Mouse (Mus musculus): ENCODE results near the gene Ccr1. TPM values are rescaled to one million over a fixed set of nuclear protein-coding genes. Genes with fewer than 3 reads are reported as not detected.

Ccr1 gene
- polyA plus RNA-seq, 1 experiment = 6.0 TPM

GRCm38 (mm10) chr9:123928759-123929246, 39.7 kb downstream of the Ccr1 start:
- Histone ChIP-seq H3K4me3 (ENCODE audit: insufficient read depth, low read length) (peak overlapping the region; percentile 36), H3K27ac (ENCODE audit: insufficient read depth, low read depth, low read length) (peak overlapping the region; percentile 99), H3K4me1 (ENCODE audit: control insufficient read depth, insufficient read depth, low read length) (peaks cover 57% of the 10 kb centered on the region)
- TF ChIP-seq POLR2A (IDR thresholded peaks at IDR 0.05; ENCODE audit: borderline replicate concordance, low read depth, low read length) (no peak), CTCF (IDR thresholded peaks at IDR 0.05; ENCODE audit: low read depth, low read length) (no peak)

- no peak for TF ChIP-seq POLR2A (IDR thresholded peaks at IDR 0.05; ENCODE audit: borderline replicate concordance, low read depth, low read length)
- TF ChIP-seq CTCF (IDR thresholded peaks at IDR 0.05; ENCODE audit: low read depth, low read length) = no peak
- peaks cover 53% of the 10 kb centered on the region for H3K4me1 ChIP-seq (ENCODE audit: control insufficient read depth, insufficient read depth, low read length)
- H3K27ac ChIP-seq (ENCODE audit: insufficient read depth, low read depth, low read length) = peak overlapping the region; percentile 99
- peak overlapping the region; percentile 36 for H3K4me3 ChIP-seq (ENCODE audit: insufficient read depth, low read length)
Measured at GRCm38 (mm10) chr9:123928118-123928758, 40.3 kb downstream of the Ccr1 start.

GRCm38 (mm10) chr9:123927281-123927960, 41.1 kb downstream of the Ccr1 start:
- TF ChIP-seq POLR2A (IDR thresholded peaks at IDR 0.05; ENCODE audit: borderline replicate concordance, low read depth, low read length) (no peak), CTCF (IDR thresholded peaks at IDR 0.05; ENCODE audit: low read depth, low read length) (no peak)
- H3K4me3 ChIP-seq (ENCODE audit: insufficient read depth, low read length) = peak overlapping the region; percentile 4; the same call in 1 of the 2 replicates
- peaks cover 45% of the 10 kb centered on the region for H3K4me1 ChIP-seq (ENCODE audit: control insufficient read depth, insufficient read depth, low read length)
- H3K27ac ChIP-seq (ENCODE audit: insufficient read depth, low read depth, low read length) = peak overlapping the region; percentile 99

- Histone ChIP-seq H3K4me3 (ENCODE audit: insufficient read depth, low read length) (peak overlapping the region; percentile 72), H3K27ac (ENCODE audit: insufficient read depth, low read depth, low read length) (peak overlapping the region; percentile 99), H3K4me1 (ENCODE audit: control insufficient read depth, insufficient read depth, low read length) (peaks cover 41% of the 10 kb centered on the region)
Measured at GRCm38 (mm10) chr9:123926041-123926440, 42.5 kb downstream of the Ccr1 start.

- H3K27ac ChIP-seq (ENCODE audit: insufficient read depth, low read depth, low read length) = peak overlapping the region; percentile 96
- peaks cover 34% of the 10 kb centered on the region for H3K4me1 ChIP-seq (ENCODE audit: control insufficient read depth, insufficient read depth, low read length)
- TF ChIP-seq POLR2A (IDR thresholded peaks at IDR 0.05; ENCODE audit: borderline replicate concordance, low read depth, low read length) (no peak), CTCF (IDR thresholded peaks at IDR 0.05; ENCODE audit: low read depth, low read length) (peak; percentile 32; the same call in 1 of the 2 replicates)
- peak overlapping the region; percentile 96 for H3K4me3 ChIP-seq (ENCODE audit: insufficient read depth, low read length)
Measured at GRCm38 (mm10) chr9:123925101-123925946, 43.2 kb downstream of the Ccr1 start.

GRCm38 (mm10) chr9:123924589-123925066, 43.9 kb downstream of the Ccr1 start:
- peaks cover 27% of the 10 kb centered on the region for H3K4me1 ChIP-seq (ENCODE audit: control insufficient read depth, insufficient read depth, low read length)

GRCm38 (mm10) chr9:123924035-123924434, 44.5 kb downstream of the Ccr1 start:
- H3K4me1 ChIP-seq (ENCODE audit: control insufficient read depth, insufficient read depth, low read length) = peaks cover 23% of the 10 kb centered on the region

More at GRCm38 (mm10) chr9:123924589-123925066, 43.9 kb downstream of the Ccr1 start:
- TF ChIP-seq POLR2A (IDR thresholded peaks at IDR 0.05; ENCODE audit: borderline replicate concordance, low read depth, low read length) (no peak), CTCF (IDR thresholded peaks at IDR 0.05; ENCODE audit: low read depth, low read length) (no peak)
- H3K4me3 ChIP-seq (ENCODE audit: insufficient read depth, low read length) = peak overlapping the region; percentile 96
- H3K27ac ChIP-seq (ENCODE audit: insufficient read depth, low read depth, low read length) = peak overlapping the region; percentile 96

GRCm38 (mm10) chr9:123923146-123923991, 45.1 kb downstream of the Ccr1 start:
- peak overlapping the region; percentile 96 for H3K4me3 ChIP-seq (ENCODE audit: insufficient read depth, low read length)
- TF ChIP-seq CTCF (IDR thresholded peaks at IDR 0.05; ENCODE audit: low read depth, low read length) = no peak
- no peak for TF ChIP-seq POLR2A (IDR thresholded peaks at IDR 0.05; ENCODE audit: borderline replicate concordance, low read depth, low read length)
- H3K27ac ChIP-seq (ENCODE audit: insufficient read depth, low read depth, low read length) = peak overlapping the region; percentile 96
- peaks cover 18% of the 10 kb centered on the region for H3K4me1 ChIP-seq (ENCODE audit: control insufficient read depth, insufficient read depth, low read length)

More at GRCm38 (mm10) chr9:123924035-123924434, 44.5 kb downstream of the Ccr1 start:
- Histone ChIP-seq H3K27ac (ENCODE audit: insufficient read depth, low read depth, low read length) (peak overlapping the region; percentile 96), H3K4me3 (ENCODE audit: insufficient read depth, low read length) (peak overlapping the region; percentile 96)
- TF ChIP-seq CTCF (IDR thresholded peaks at IDR 0.05; ENCODE audit: low read depth, low read length) = peak; percentile 39; the same call in 1 of the 2 replicates

Other genes with a start within 250 kb of the Ccr1 start
- gene Cxcr6, start 162.2 kb downstream of the Ccr1 start, polyA plus RNA-seq (2012; ENCODE audit: insufficient read depth, insufficient read length, missing spikeins) = not detected in 2 replicates
- gene Fyco1, start 116.8 kb downstream of the Ccr1 start, polyA plus RNA-seq (2012; ENCODE audit: insufficient read depth, insufficient read length, missing spikeins) = 15.0 and 16.2 TPM in 2 replicates
- gene Xcr1, start 106.7 kb downstream of the Ccr1 start, polyA plus RNA-seq (2012; ENCODE audit: insufficient read depth, insufficient read length, missing spikeins) = not detected in 2 replicates
- 1.3 TPM in 1 of 2 replicates, not detected in the other for gene Ccr1l1, start 9.7 kb upstream of the Ccr1 start, polyA plus RNA-seq (2012; ENCODE audit: insufficient read depth, insufficient read length, missing spikeins)
- 4.6 and 4.9 TPM in 2 replicates for gene Ccr3, start 53.3 kb upstream of the Ccr1 start, polyA plus RNA-seq (2012; ENCODE audit: insufficient read depth, insufficient read length, missing spikeins)
- 126 and 129 TPM in 2 replicates for gene Ccr2, start 133.3 kb upstream of the Ccr1 start, polyA plus RNA-seq (2012; ENCODE audit: insufficient read depth, insufficient read length, missing spikeins)
- gene Ccr5, start 152.9 kb upstream of the Ccr1 start, polyA plus RNA-seq (2012; ENCODE audit: insufficient read depth, insufficient read length, missing spikeins) = 370 and 381 TPM in 2 replicates